Mouse (Mus musculus) C2C12 (cell line): Measurements from ENCODE around the gene Smim24. TPM values are rescaled to one million over a fixed set of nuclear protein-coding genes. Genes with fewer than 3 reads are reported as not detected.

Experiments used
- H3K27me3 ChIP-seq: one replicate; pipeline ENCODE4 v1.6.1; 2011; ENCODE audit not compliant: control insufficient read depth, insufficient read depth, insufficient read length
- H3K36me3 ChIP-seq: one replicate; pipeline ENCODE4 v1.6.1; 2011; ENCODE audit not compliant: control insufficient read depth, insufficient read depth
- H3K4me3 ChIP-seq: one replicate; pipeline ENCODE4 v1.5.1; 2011; ENCODE audit warnings: mild to moderate bottlenecking, control low read depth; ENCODE audit not compliant: poor library complexity, insufficient read depth, severe bottlenecking
- H3K79me2 ChIP-seq: one replicate; pipeline ENCODE4 v1.6.1; 2011; ENCODE audit not compliant: control insufficient read depth, insufficient read depth
- H3K79me3 ChIP-seq: one replicate; pipeline ENCODE4 v1.6.1; 2011; ENCODE audit warnings: low read depth, control low read depth
- H3ac ChIP-seq: one replicate; pipeline ENCODE3; 2011; ENCODE audit warnings: low read depth; ENCODE audit not compliant: control insufficient read depth, insufficient read length
- CEBPB ChIP-seq: IDR thresholded peaks from one replicate; pipeline ENCODE4 v1.6.1; 2011; ENCODE audit warnings: low read depth, mild to moderate bottlenecking, control low read depth, moderate library complexity
- CTCF ChIP-seq: IDR thresholded peaks from one replicate; pipeline ENCODE4 v1.5.1; 2011; ENCODE audit not compliant: control insufficient read depth, insufficient read depth, insufficient read length
- FOSL1 ChIP-seq: IDR thresholded peaks from one replicate; pipeline ENCODE4 v1.8.0; 2011; ENCODE audit warnings: mild to moderate bottlenecking, low read length; ENCODE audit not compliant: poor library complexity, insufficient read depth, severe bottlenecking
- MAX ChIP-seq: IDR thresholded peaks from one replicate; pipeline ENCODE4 v1.6.1; 2011; ENCODE audit warnings: mild to moderate bottlenecking, control low read depth
- MYOD1 ChIP-seq: IDR thresholded peaks from one replicate; pipeline ENCODE4 v1.6.1; 2011; ENCODE audit warnings: low read depth; ENCODE audit not compliant: control insufficient read depth, insufficient read length
- MYOG ChIP-seq: IDR thresholded peaks from one replicate; pipeline ENCODE4 v1.6.1; 2011; ENCODE audit not compliant: control insufficient read depth, insufficient read length; ENCODE audit errors: extremely low read depth
- USF1 ChIP-seq: IDR thresholded peaks from one replicate; pipeline ENCODE4 v1.6.1; 2011; ENCODE audit warnings: low read depth, mild to moderate bottlenecking, control low read depth, moderate library complexity
- polyA plus RNA-seq: library from polyadenylated mRNA; unstranded; fragments of >200 nt; fragmentation: generic; extraction: Trizol; gene quantifications from one replicate; pipeline ENCODE4 v1.2.1, GENCODE M21; 2012; ENCODE audit warnings: missing spikeins

Gene Smim24
- polyA plus RNA-seq, 1 experiment, result 0.32 TPM

DNA sequence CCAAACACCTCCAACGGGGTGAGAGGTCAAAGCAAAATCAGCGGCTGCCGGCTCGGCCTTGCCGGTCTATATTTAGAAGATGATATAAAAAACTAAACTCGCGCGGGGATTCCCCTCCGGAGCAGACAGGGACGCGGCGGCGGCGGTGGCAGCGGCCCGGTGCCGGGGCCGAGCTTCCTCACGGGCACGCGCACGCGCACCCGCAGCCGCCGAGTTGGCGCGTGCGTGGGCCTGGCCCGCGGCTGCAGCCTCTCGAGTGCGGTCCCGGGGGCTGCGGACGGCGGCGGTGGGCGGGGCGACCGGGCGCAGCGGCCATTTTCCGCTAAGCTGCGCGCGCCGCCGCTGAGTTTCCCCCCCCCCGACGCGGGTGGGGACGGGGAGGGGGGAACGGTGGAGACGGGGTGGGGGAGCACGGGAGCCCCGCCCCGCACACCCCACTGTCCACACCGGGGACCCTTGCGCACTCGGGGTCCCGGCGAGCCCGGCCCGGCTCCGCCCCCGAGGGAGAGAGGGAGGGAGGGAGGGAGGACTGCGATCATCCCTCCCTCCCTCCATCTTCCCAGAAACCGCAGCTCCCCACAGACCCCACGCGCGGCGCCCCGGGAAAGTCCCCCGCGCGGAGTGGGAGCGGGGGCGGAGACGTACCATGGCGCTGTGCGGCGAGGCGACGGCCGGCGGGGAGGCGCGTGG, 37.4 kb downstream of the Smim24 start:
- TF ChIP-seq MYOG (no peak), MAX (no peak), MYOD1 (no peak), FOSL1 (no peak), USF1 (no peak), CTCF (no peak), CEBPB (no peak)

DNA sequence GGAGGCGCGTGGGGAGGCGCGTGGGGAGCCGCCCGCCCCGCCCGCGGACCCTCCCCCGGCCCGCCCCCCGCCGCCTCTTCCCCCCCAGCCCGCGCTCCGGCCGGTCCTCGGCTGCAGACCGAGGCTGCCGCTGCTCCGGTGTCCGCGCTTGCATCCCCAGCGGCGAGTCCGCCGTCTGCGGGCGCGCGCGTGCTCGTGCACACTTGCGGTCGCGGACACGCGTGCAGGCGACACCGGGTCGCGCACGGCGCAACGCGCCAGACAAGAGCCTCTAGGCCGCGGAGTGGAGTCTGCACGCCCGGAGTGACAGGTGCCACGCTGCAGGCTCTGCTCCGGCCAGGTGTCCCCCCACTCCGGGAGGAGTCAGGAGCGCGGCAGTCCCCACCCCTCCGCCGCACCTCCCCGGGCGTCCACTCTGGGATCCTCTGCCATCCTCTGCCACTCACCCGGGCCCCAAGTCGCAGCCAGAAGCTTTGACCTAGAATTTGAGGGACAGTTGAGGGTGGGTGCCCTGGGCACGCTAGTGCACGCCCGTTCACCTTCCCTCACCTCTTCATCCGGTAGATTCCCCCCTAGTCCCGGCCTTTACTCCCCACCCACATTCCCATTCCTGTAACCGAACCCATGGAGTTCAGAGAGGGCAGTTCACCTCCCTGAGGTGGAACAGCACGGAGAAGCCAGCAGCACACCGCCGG, 38.1 kb downstream of the Smim24 start:
- peaks cover 17% of the 10 kb centered on the region for H3K79me3 ChIP-seq
- peak overlapping the region; percentile 59 for H3K4me3 ChIP-seq
- no peak for TF ChIP-seq MYOG
- no peak for TF ChIP-seq FOSL1
- TF ChIP-seq MAX, result no peak
- no peak for TF ChIP-seq CEBPB
- no peak for TF ChIP-seq CTCF
- TF ChIP-seq MYOD1, result no peak
- no peak for TF ChIP-seq USF1
- no peaks in the 10 kb centered on the region for H3K27me3 ChIP-seq
- H3ac ChIP-seq, result peak overlapping the region; percentile 91
- H3K79me2 ChIP-seq, result peaks cover 33% of the 10 kb centered on the region
- H3K36me3 ChIP-seq, result no peaks in the 10 kb centered on the region

More for the DNA sequence above, 37.4 kb downstream of the Smim24 start:
- Histone ChIP-seq H3K36me3 (no peaks in the 10 kb centered on the region), H3K79me2 (peaks cover 39% of the 10 kb centered on the region), H3K4me3 (peak overlapping the region; percentile 59), H3ac (peak overlapping the region; percentile 89), H3K79me3 (peaks cover 24% of the 10 kb centered on the region), H3K27me3 (no peaks in the 10 kb centered on the region)

GRCm38 (mm10) chr10:81431526-81432168, 38.8 kb downstream of the Smim24 start:
- Histone ChIP-seq H3K79me3 (peaks cover 11% of the 10 kb centered on the region), H3K79me2 (peaks cover 26% of the 10 kb centered on the region), H3K36me3 (no peaks in the 10 kb centered on the region), H3ac (no peak overlapping the region), H3K4me3 (no peak overlapping the region), H3K27me3 (no peaks in the 10 kb centered on the region)
- TF ChIP-seq USF1 (peak; percentile 67), MAX (peak; percentile 63), MYOD1 (no peak)

- H3K79me3 ChIP-seq, result peaks cover 6% of the 10 kb centered on the region
- TF ChIP-seq MYOD1, result no peak
- TF ChIP-seq USF1, result no peak
- no peak for TF ChIP-seq MAX
- no peak for TF ChIP-seq MYOG
- TF ChIP-seq CEBPB, result no peak
- no peak for TF ChIP-seq FOSL1
- no peak for TF ChIP-seq CTCF
- H3K79me2 ChIP-seq, result peaks cover 20% of the 10 kb centered on the region
- no peaks in the 10 kb centered on the region for H3K36me3 ChIP-seq
- no peak overlapping the region for H3K4me3 ChIP-seq
- H3K27me3 ChIP-seq, result no peaks in the 10 kb centered on the region
- H3ac ChIP-seq, result no peak overlapping the region
Observed at GRCm38 (mm10) chr10:81432169-81432867, 39.5 kb downstream of the Smim24 start.

- H3K79me2 ChIP-seq, result peaks cover 15% of the 10 kb centered on the region
- no peak overlapping the region for H3K4me3 ChIP-seq
- peaks cover 5% of the 10 kb centered on the region for H3K79me3 ChIP-seq
- H3K27me3 ChIP-seq, result no peaks in the 10 kb centered on the region
- H3ac ChIP-seq, result peak overlapping the region; percentile 39
- no peaks in the 10 kb centered on the region for H3K36me3 ChIP-seq
- no peak for TF ChIP-seq FOSL1
- TF ChIP-seq USF1, result peak; percentile 69
Observed at GRCm38 (mm10) chr10:81432868-81433262, 40.0 kb downstream of the Smim24 start.
